Mouse (Mus musculus): ENCODE results near the gene Gbgt1. TPM values are rescaled to one million over a fixed set of nuclear protein-coding genes. Genes with fewer than 3 reads are reported as not detected.

Gbgt1 gene
- polyA plus RNA-seq (2014; fragmentation: Illumina TruSeq; extraction: RNeasy Lipid Tissue Mini Kit (QIAGEN cat#74804); ENCODE audit: low replicate concordance): not detected

DNA sequence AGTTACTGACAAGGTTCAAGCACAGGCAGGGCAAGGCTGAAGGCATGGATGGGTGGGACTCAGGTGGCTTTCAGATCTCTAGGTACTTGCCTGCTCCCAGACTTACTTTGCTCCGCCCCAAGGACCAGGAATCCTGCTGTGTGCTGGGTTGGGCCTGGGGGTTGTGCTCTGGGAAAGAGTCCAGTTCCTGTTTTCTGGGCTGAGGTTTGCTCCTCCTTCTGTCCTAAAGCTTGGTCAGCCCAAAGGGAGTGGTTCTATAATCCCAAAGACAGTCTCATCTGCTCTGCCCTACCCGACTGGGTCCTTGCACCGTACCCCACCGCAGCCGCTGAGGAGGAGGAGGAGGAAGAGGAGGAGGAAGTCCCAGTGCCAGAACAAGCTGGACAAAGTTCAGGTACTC, at the start of gene Gbgt1:
Gene Gbgt1 (plus strand): TSS at position 221 of the 400 bp plus-strand sequence.

DNA sequence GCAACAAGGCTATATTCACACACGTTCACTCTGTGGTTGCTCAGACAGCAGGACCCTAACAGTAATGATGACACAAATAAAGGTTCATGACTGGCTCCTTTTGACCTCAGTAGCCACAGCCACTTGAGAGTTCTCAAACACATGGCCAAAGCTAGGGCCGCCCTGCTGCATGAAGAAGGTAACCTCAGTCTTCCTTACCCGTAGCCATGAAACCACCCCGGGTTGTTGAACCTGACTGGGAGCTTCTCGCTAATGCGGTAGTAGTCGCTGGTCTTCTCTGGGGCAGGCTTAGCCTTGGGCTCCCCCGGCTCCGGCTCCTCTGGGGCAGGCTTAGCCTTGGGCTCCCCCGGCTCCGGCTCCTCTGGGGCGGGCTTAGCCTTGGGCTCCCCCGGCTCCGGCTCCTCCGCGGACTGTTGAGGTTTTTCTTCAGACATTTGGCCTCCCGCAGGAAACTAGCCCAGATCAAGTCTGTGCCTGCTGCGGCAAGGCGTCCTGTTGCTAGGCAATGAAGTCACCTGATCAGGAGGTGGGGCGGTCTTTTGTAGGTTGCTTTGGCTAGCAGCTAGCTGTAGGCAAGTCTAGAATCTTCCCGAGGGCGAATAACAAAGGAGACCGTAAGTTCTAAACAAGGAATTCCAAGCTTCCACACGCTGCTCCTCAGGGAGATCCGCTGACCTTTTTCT, 30.7 kb upstream of the Gbgt1 start, which contains the start of gene 1700007K13Rik:
Gene 1700007K13Rik (minus strand): TSS at position 497 of the 683 bp plus-strand sequence.

DNA sequence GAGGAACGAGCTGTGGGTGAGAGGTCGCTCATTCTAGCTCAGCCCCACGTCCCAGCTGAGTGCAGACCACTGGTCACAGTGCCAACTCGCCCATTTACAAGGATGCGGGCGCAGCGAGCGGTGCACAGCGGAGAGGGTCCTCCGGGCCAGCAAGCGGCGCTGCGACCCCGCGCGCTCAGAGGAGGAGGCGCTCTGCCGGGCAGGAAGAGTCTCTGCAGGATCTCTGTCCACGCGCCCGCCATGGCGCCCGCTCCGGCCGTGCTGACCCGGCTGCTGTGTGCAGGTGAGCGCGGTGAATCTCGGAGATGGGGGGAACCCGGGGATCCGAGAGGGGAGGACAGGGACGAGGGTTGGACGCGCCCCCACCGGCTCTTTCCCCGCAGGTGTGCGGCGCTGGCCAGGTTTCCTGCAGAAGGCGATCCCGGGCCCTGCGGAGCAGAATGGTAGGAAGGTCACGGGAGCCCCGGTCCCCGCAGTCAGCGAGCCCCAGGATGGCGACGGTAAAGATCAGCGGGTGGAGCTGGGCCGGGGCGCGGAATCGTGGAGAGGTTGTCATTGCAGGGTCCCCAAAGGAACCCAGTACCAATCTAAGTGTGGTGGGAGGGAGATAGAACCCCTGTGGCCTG, 28.7 kb upstream of the Gbgt1 start, which contains the start of gene Mrps2:
Gene Mrps2 (plus strand): TSS at position 207 of the 626 bp plus-strand sequence.

DNA sequence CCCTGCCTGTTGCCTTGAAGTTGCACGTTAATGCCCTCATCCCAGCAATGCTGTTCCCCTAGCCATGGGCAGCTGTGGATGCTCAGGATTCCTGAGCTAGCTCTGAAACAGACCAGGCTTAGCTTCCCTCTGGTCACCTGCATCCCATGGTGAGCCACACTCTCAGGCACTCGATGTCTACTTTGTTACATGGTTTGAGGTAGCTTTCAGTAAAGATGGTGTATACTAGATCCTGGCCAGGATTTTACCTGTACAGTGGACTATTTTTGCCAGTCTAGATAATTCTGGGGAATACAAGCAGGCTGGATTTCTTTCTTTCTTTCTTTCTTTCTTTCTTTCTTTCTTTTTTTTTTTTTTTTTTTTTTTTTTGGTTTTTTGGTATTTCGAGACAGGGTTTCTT, 9.1 kb downstream of the Gbgt1 start, which contains the start of gene Gm10134:
Gene Gm10134 (plus strand): TSS at position 301 of the 400 bp plus-strand sequence.

DNA sequence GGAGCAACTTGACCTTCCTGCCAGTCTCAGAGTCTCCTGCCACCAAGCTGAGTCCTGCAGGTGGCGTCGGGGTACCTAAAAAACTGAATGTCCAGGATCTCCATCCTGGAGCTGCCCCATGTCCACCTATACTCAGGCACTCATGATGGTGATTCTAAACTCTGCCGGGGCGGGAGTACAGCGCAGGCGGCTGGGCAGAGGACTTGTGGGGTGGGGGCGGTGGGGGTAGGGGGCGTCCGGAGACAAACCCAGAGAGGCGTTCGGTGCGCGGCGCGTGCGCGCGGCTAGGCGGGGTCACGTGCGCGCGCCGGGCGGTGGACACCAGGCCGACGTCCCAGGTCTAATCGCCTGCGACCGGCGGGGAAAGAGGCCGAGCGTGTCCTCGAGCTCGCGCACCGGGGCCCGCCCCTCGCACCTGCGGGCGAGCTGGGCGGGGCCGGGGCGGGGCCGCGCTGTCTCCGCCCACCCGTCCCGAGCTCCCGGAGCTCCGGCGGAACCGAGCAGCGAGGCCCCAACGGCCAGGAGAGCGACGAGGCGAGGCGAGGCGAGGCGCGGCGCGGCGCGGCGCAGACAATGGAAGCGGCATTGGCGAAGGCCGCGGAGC, 16.2 kb downstream of the Gbgt1 start, which contains the start of gene Ralgds:
Gene Ralgds (plus strand): TSS at position 328 of the 604 bp plus-strand sequence.

Other genes with a start within 250 kb of the Gbgt1 start
- gene Ppp1r26, start 50.1 kb upstream of the Gbgt1 start, polyA plus RNA-seq (2014; fragmentation: Illumina TruSeq; extraction: RNeasy Lipid Tissue Mini Kit (QIAGEN cat#74804); ENCODE audit: low replicate concordance): 0.56 TPM
- not detected for gene 1700007K13Rik, start 30.6 kb upstream of the Gbgt1 start, polyA plus RNA-seq (2014; fragmentation: Illumina TruSeq; extraction: RNeasy Lipid Tissue Mini Kit (QIAGEN cat#74804); ENCODE audit: low replicate concordance)
- gene Mrps2, start 28.8 kb upstream of the Gbgt1 start, polyA plus RNA-seq (2014; fragmentation: Illumina TruSeq; extraction: RNeasy Lipid Tissue Mini Kit (QIAGEN cat#74804); ENCODE audit: low replicate concordance): 69.0 TPM
- gene Gm10134, start 9.2 kb downstream of the Gbgt1 start, polyA plus RNA-seq (2014; fragmentation: Illumina TruSeq; extraction: RNeasy Lipid Tissue Mini Kit (QIAGEN cat#74804); ENCODE audit: low replicate concordance): not detected
- gene Ralgds, start 16.2 kb downstream of the Gbgt1 start, polyA plus RNA-seq (2014; fragmentation: Illumina TruSeq; extraction: RNeasy Lipid Tissue Mini Kit (QIAGEN cat#74804); ENCODE audit: low replicate concordance): 8.7 TPM
- 256 TPM for gene Cel, start 66.5 kb downstream of the Gbgt1 start, polyA plus RNA-seq (2014; fragmentation: Illumina TruSeq; extraction: RNeasy Lipid Tissue Mini Kit (QIAGEN cat#74804); ENCODE audit: low replicate concordance)
- 1.4 TPM for gene Gtf3c5, start 86.9 kb downstream of the Gbgt1 start, polyA plus RNA-seq (2014; fragmentation: Illumina TruSeq; extraction: RNeasy Lipid Tissue Mini Kit (QIAGEN cat#74804); ENCODE audit: low replicate concordance)
- not detected for gene Gfi1b, start 125.1 kb downstream of the Gbgt1 start, polyA plus RNA-seq (2014; fragmentation: Illumina TruSeq; extraction: RNeasy Lipid Tissue Mini Kit (QIAGEN cat#74804); ENCODE audit: low replicate concordance)
- gene Tsc1, start 144.3 kb downstream of the Gbgt1 start, polyA plus RNA-seq (2014; fragmentation: Illumina TruSeq; extraction: RNeasy Lipid Tissue Mini Kit (QIAGEN cat#74804); ENCODE audit: low replicate concordance): 4.8 TPM
- gene Spaca9, start 202.8 kb downstream of the Gbgt1 start, polyA plus RNA-seq (2014; fragmentation: Illumina TruSeq; extraction: RNeasy Lipid Tissue Mini Kit (QIAGEN cat#74804); ENCODE audit: low replicate concordance): not detected
- not detected for gene Ak8, start 203.3 kb downstream of the Gbgt1 start, polyA plus RNA-seq (2014; fragmentation: Illumina TruSeq; extraction: RNeasy Lipid Tissue Mini Kit (QIAGEN cat#74804); ENCODE audit: low replicate concordance)